Mouse (Mus musculus) heart, embryonic 10.5 days (tissue): Measurements from ENCODE around the gene Lamb3. TPM values are rescaled to one million over a fixed set of nuclear protein-coding genes. Genes with fewer than 3 reads are reported as not detected.
A peak's percentile ranks its signal among the peaks of the same experiment; 100 is the strongest.

ENCODE experiments used
- DNase-seq: peaks from one replicate; pipeline ENCODE4 v3.0.0-alpha.2; 2017; ENCODE audit warnings: low spot score
- H3K27ac ChIP-seq: fragments of 300-500 bp; sonication (generic); 2 replicates; pipeline ENCODE4 v1.5.1; 2016; ENCODE audit warnings: mild to moderate bottlenecking
- H3K27me3 ChIP-seq: fragments of 300-500 bp; sonication (generic); 2 replicates; pipeline ENCODE4 v1.6.1; 2016; ENCODE audit warnings: mild to moderate bottlenecking; ENCODE audit not compliant: poor library complexity, insufficient read depth, severe bottlenecking
- H3K36me3 ChIP-seq: fragments of 300-500 bp; sonication (generic); 2 replicates; pipeline ENCODE4 v1.6.1; 2016; ENCODE audit warnings: mild to moderate bottlenecking, moderate library complexity
- H3K4me1 ChIP-seq: fragments of 300-500 bp; sonication (generic); 2 replicates; pipeline ENCODE4 v1.6.1; 2016; ENCODE audit warnings: mild to moderate bottlenecking
- H3K4me3 ChIP-seq: fragments of 300-500 bp; sonication (generic); 2 replicates; pipeline ENCODE4 v1.5.1; 2016; ENCODE audit warnings: mild to moderate bottlenecking, moderate library complexity
- H3K9me3 ChIP-seq: fragments of 300-500 bp; sonication (generic); 2 replicates; pipeline ENCODE4 v1.6.1; 2016; ENCODE audit warnings: mild to moderate bottlenecking, moderate library complexity
- WGBS: fragments of 180-500 bp; shearing (Covaris S2); methylation state at CpG from one replicate; pipeline ENCODE4 v1.1.7; 2016; 5-methylcytosine and 5-hydroxymethylcytosine counted together
- polyA plus RNA-seq: library from polyadenylated mRNA; unstranded; fragments of >200 nt; fragmentation: Nextera tagmentation; extraction: Ambion mirVana; gene quantifications from 2 replicates; pipeline ENCODE4 v1.2.1, GENCODE M21; 2016

The Lamb3 gene
- polyA plus RNA-seq, 1 experiment from 2014 or later: 1.7 TPM

DNA sequence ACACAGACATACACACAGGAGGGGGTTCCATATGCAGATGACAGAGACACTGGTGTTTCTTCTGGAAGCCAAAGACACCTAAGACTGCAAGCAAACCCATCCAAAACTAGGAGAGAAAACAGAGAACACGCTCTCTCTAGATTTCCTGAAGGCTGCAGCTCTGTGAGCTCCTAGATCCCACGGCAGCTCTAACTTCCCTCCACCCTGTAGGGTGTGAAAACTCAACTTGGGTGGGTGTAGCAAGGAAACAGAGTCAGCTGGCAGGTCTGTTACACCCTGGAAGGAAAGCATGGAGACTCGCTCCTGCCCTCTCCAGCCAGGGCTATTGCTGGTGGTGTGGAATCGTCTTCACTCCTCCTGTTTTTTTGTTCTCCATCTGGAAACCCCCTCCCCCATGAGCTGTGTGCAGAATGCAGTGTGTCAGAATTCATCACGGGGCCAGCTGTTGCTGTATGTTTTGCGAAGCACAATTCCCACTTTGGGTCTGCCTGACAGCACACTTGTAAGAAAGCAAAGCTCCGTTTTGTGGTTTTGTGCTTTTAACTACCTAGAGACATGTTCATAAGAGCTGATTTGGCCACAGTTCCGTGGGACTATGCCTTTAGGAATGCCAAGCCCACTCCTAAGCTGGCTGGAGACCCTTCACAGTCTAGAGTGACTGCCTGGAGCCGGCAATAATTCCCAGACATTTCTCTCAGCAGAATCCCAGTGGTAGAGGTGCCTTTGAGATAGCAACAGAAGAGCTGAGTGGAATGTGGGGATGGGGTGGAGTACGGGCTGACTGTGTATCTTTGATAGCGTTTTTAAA is 174.3 kb downstream of the Lamb3 start:
- H3K36me3 ChIP-seq: no peaks in the 10 kb centered on the region
- H3K4me3 ChIP-seq: peak overlapping the region; percentile 55
- peaks cover 28% of the 10 kb centered on the region for H3K4me1 ChIP-seq
- H3K27me3 ChIP-seq: no peaks in the 10 kb centered on the region
- no peak for DNase-seq
- peak overlapping the region; percentile 85 for H3K27ac ChIP-seq
- 28% methylated on average over 11 of the region's 11 CpGs for WGBS
- H3K9me3 ChIP-seq: no peaks in the 10 kb centered on the region

DNA sequence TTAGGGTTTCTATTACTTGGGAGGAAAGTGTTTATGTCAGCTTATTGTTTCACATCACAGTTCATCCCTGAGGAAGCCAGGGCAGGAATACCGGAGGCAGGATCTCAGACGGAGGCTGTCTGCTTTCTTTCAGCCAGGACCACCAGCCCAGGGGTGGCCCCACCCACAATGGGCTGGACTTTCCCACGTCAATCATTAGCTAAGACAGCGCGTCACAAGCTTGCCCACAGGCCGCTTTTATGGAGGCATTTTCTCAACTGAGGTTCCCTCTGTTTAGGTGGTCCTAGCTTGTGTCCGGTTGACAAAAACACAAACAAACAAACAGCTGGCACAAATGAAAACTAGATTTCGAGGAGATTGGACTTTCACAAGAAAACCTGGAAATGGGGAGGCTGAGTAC is 174.9 kb downstream of the Lamb3 start:
- no peaks in the 10 kb centered on the region for H3K9me3 ChIP-seq
- DNase-seq: peak; percentile 88
- WGBS: under 1% methylated on average over 8 of the region's 8 CpGs
- peak overlapping the region; percentile 85 for H3K27ac ChIP-seq
- H3K27me3 ChIP-seq: no peaks in the 10 kb centered on the region
- H3K4me1 ChIP-seq: peaks cover 32% of the 10 kb centered on the region
- H3K36me3 ChIP-seq: no peaks in the 10 kb centered on the region
- H3K4me3 ChIP-seq: peak overlapping the region; percentile 55

GRCm38 (mm10) chr1:193382841-193383462 is 175.5 kb downstream of the Lamb3 start:
- peak overlapping the region; percentile 55 for H3K4me3 ChIP-seq
- H3K36me3 ChIP-seq: no peaks in the 10 kb centered on the region
- peak overlapping the region; percentile 85 for H3K27ac ChIP-seq
- peak; percentile 89 for DNase-seq
- H3K4me1 ChIP-seq: peaks cover 33% of the 10 kb centered on the region
- H3K9me3 ChIP-seq: no peaks in the 10 kb centered on the region
- 6% methylated on average over 8 of the region's 8 CpGs for WGBS
- H3K27me3 ChIP-seq: no peaks in the 10 kb centered on the region

GRCm38 (mm10) chr1:193386136-193386535 is 178.6 kb downstream of the Lamb3 start:
- peak; percentile 91 for DNase-seq
- Histone ChIP-seq H3K27ac (0 out of 2 replicates have a peak overlapping the region, but pooled peaks have one; percentile 45), H3K9me3 (no peaks in the 10 kb centered on the region), H3K4me3 (no peak overlapping the region), H3K36me3 (no peaks in the 10 kb centered on the region), H3K4me1 (peaks cover 64% of the 10 kb centered on the region), H3K27me3 (0 out of 2 replicates have a peak, but pooled peaks cover 3% of the 10 kb centered on the region)
- 1% methylated on average over 5 of the region's 5 CpGs for WGBS

GRCm38 (mm10) chr1:193387241-193387640 is 179.7 kb downstream of the Lamb3 start:
- 0 out of 2 replicates have a peak, but pooled peaks cover 3% of the 10 kb centered on the region for H3K27me3 ChIP-seq
- 0 out of 2 replicates have a peak overlapping the region, but pooled peaks have one; percentile 45 for H3K27ac ChIP-seq
- no peaks in the 10 kb centered on the region for H3K36me3 ChIP-seq
- 50% methylated on average over 2 of the region's 2 CpGs for WGBS
- DNase-seq: no peak
- no peaks in the 10 kb centered on the region for H3K9me3 ChIP-seq
- H3K4me1 ChIP-seq: peaks cover 55% of the 10 kb centered on the region
- no peak overlapping the region for H3K4me3 ChIP-seq

- Histone ChIP-seq H3K27ac (peak overlapping the region; percentile 62), H3K27me3 (0 out of 2 replicates have a peak, but pooled peaks cover 3% of the 10 kb centered on the region), H3K36me3 (no peaks in the 10 kb centered on the region), H3K4me1 (peaks cover 48% of the 10 kb centered on the region), H3K4me3 (no peak overlapping the region), H3K9me3 (no peaks in the 10 kb centered on the region)
- WGBS: 10% methylated on average over 3 of the region's 3 CpGs
- DNase-seq: no peak
Observed at GRCm38 (mm10) chr1:193389505-193389904, 182.0 kb downstream of the Lamb3 start.

GRCm38 (mm10) chr1:193390004-193390403 is 182.5 kb downstream of the Lamb3 start:
- Histone ChIP-seq H3K4me3 (no peak overlapping the region; the same call in 1 of the 2 replicates), H3K27ac (peak overlapping the region; percentile 62), H3K9me3 (no peaks in the 10 kb centered on the region), H3K4me1 (peaks cover 48% of the 10 kb centered on the region), H3K36me3 (no peaks in the 10 kb centered on the region), H3K27me3 (0 out of 2 replicates have a peak, but pooled peaks cover 3% of the 10 kb centered on the region)
- WGBS: 22% methylated on average over 12 of the region's 12 CpGs
- no peak for DNase-seq

- Histone ChIP-seq H3K36me3 (no peaks in the 10 kb centered on the region), H3K27ac (no peak overlapping the region), H3K9me3 (no peaks in the 10 kb centered on the region), H3K4me3 (no peak overlapping the region), H3K27me3 (0 out of 2 replicates have a peak, but pooled peaks cover 3% of the 10 kb centered on the region), H3K4me1 (peaks cover 42% of the 10 kb centered on the region)
- DNase-seq: no peak
- WGBS: 86% methylated on average over 3 of the region's 3 CpGs
Observed at GRCm38 (mm10) chr1:193392266-193392665, 184.8 kb downstream of the Lamb3 start.

Other genes starting within 250 kb of the Lamb3 start
- 1.7 and 1.9 TPM in 2 replicates for gene Syt14, start 171.9 kb upstream of the Lamb3 start, polyA plus RNA-seq
- gene Diexf, start 77.4 kb upstream of the Lamb3 start, polyA plus RNA-seq: 5.2 and 8.7 TPM in 2 replicates
- gene Irf6, start 54.6 kb upstream of the Lamb3 start, polyA plus RNA-seq: 3.1 and 4.7 TPM in 2 replicates
- 15.3 and 16.5 TPM in 2 replicates for gene A130010J15Rik, start 39.7 kb upstream of the Lamb3 start, polyA plus RNA-seq
- 1.6 and 1.9 TPM in 2 replicates for gene Traf3ip3, start 6.0 kb upstream of the Lamb3 start, polyA plus RNA-seq
- gene Hsd11b1, start 56.4 kb downstream of the Lamb3 start, polyA plus RNA-seq: 1.0 and 2.2 TPM in 2 replicates
- 36.1 and 44.0 TPM in 2 replicates for gene G0s2, start 65.5 kb downstream of the Lamb3 start, polyA plus RNA-seq
- gene Camk1g, start 162.6 kb downstream of the Lamb3 start, polyA plus RNA-seq: 7.2 and 8.3 TPM in 2 replicates